Mouse (Mus musculus): ENCODE measurements around the gene Nhs. TPM values are rescaled to one million over a fixed set of nuclear protein-coding genes. Genes with fewer than 3 reads are reported as not detected.

Nhs gene
- not detected in 3 replicates for total RNA-seq (2017)

DNA sequence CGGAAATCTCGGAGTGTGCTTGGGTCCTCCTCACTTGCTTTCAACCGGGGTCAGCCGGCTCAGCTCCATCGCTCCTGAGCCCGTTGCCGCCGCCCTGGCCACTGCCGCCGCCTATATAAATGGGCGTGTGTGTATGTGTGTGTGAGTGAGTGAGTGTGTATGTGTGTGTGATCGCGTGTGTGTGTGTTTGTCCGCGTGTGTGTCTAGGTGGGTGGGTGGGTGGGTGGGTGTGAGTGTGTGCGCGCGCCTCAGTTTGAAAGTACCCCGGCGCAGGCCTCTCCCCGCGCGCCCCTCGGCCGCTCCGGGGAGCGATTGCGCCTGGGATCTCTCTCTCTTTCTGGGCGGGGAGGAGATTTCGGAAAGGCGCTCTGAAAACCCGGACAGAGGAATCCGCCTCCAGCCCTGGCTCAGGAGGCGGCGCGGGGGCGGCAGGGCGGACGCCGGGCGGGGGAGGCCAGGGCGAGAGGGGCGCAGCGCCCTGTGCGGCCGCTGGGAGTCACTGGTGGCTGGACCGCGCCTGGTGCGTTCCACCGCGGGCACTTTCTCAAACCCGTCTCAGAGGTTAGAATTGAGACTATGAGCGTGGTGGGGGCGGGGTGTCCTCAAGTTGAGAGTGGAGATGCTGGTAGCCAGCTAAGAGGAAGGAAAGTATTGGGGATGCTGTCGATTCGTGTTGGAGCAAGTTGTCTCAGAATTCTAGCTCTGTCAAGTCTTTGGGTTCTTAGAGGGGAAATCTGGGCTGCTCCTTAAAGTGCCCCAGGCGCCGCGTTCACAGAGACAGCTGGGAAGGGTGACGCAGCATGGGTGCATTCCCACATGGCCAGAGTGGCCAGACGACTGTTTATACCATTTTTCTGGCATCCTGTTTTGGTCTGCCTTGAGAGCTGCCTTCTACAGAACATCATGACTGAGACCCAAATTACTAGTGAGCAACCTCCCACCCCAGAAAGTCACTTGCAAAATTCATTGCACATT is at the start of gene Nhs:
TSS of gene Nhs (minus strand) at position 94 of the 975 bp plus-strand sequence.
- no peak for ATAC-seq (replicated peaks; ENCODE audit: insufficient number of reproducible peaks, low FRiP score, low TSS enrichment, poor library complexity, severe bottlenecking)

GRCm38 (mm10) chrX:162206350-162206884 is 46.9 kb upstream of the Nhs start:
- ATAC-seq (replicated peaks; ENCODE audit: insufficient number of reproducible peaks, low FRiP score, low TSS enrichment, poor library complexity, severe bottlenecking), result no peak

DNA sequence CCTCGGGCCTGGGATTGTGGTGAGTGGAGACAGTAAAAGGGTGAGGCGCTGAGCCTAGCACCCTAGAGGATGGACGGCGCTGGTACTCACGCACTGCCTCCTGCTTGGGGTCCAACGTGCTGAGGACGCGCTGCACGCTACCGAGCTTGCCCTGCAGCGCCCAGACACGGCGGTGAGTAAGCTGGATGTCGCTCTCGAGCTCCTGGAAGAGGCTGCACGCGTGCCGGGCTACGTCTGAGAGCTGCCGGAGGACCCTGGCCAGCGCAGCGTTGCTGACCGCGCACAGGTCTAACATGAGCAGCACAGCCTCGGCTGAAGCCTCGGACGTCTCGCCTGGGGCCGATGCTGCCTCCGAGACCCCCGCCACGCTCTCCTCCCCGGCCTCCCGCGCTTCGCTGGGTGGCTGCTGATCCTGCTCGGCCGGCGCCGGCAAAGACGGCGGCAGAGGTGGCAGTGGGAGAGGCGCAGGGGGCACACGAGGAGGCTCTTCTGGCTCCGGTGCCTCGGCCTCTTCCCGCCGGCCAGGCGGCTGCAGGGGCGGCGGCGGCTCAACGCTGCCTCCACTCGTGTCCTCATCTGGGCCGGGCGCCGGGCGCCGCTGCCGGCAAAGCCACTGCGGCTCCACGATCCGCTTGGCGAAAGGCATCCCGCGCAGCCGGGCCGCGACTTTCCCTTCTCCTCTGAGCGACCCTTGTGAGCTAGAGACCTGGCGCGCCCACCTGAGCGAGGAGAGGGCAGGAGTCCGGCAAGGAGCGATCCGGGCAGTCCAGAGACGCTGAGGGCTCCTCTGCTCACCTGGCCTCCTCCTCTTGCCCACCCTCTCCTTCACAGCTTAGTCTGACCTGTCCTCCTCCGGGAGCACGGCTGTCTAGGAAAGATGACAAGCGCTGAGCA is 540 bp downstream of the Nhs start:
- ATAC-seq (replicated peaks; ENCODE audit: insufficient number of reproducible peaks, low FRiP score, low TSS enrichment, poor library complexity, severe bottlenecking), result no peak

DNA sequence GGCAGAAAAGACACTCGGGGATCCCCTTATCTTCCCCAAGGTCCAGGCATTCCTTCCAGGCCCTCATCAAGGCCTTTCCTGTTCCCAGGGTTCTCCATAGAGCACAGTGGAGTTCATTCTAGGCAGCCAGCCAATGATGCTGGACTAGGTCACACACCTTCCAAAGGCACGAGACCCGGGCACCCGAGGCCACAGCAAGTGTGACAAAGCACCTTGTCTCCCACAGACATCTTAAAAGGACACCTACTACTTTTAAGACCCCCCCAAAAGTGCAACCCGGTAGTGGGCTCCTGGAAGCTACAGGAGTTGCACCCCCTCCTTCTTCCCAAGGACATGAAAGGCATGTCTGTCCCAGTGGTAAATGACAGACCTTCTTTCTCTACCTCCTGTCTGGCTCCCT is 1.4 kb downstream of the Nhs start:
- no peak for ATAC-seq (replicated peaks; ENCODE audit: insufficient number of reproducible peaks, low FRiP score, low TSS enrichment, poor library complexity, severe bottlenecking)

DNA sequence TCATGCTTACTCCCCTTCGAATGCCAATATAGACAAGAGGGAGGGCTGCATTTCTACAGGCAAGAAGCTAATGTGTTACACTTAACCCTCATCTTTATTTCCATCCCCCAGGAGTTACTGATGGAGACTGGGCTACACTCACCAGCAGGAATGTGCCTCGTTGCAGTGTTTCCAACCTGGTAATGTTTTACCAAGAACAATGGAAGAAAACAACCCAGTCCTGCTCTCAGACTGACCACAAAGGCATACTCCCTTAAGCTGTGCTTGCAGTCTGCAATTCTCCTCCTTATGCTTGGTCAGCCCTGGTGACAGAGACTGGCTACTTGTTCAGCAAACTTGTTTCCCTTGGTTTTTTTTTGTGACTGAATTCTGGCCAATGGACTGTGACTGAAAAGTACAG is 21.7 kb downstream of the Nhs start:
- no peak for ATAC-seq (replicated peaks; ENCODE audit: insufficient number of reproducible peaks, low FRiP score, low TSS enrichment, poor library complexity, severe bottlenecking)

DNA sequence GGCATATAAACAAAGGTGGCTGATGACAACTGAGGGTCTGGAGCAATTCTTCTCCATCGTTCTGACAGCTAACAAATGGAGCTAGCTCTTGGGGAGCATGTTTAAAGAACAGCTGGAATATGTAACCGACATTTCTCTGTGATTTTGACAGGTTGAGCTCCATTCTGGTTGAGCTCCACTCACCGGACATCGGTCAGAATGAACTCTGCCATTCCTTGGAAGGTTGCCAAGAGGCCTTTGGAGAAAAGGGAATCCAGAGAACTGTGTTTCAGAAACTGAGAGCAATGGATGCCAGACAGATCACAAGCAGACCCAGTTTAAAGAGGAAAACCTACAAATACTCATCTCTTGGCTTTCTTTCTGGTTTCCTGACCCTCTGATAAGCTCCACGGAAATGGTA is 46.3 kb downstream of the Nhs start:
- no peak for ATAC-seq (replicated peaks; ENCODE audit: insufficient number of reproducible peaks, low FRiP score, low TSS enrichment, poor library complexity, severe bottlenecking)

- no peak for ATAC-seq (replicated peaks; ENCODE audit: insufficient number of reproducible peaks, low FRiP score, low TSS enrichment, poor library complexity, severe bottlenecking)
Observed at GRCm38 (mm10) chrX:162102802-162103434, 56.6 kb downstream of the Nhs start.

DNA sequence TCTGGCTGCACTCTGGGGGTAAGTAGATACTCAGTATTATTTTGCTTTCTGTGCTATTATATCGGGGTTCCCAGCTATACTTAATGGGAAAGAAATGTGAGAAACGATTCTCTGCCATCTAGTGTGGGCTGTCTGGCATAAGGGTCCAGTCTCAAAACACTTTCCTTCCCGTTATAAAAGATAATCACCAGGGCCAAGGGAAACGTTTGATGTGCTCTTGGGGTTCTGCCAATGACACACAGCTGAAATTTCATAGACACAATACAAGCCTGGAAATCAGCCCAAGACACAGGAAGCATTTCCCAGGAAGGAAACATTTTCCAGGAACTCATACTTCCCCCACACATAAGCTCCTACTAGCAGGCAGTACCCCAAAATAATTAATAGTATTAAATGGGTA is 61.2 kb downstream of the Nhs start:
- no peak for ATAC-seq (replicated peaks; ENCODE audit: insufficient number of reproducible peaks, low FRiP score, low TSS enrichment, poor library complexity, severe bottlenecking)

- ATAC-seq (replicated peaks; ENCODE audit: insufficient number of reproducible peaks, low FRiP score, low TSS enrichment, poor library complexity, severe bottlenecking), result no peak
Observed at GRCm38 (mm10) chrX:162087291-162087690, 72.2 kb downstream of the Nhs start.

GRCm38 (mm10) chrX:162085897-162086200 is 73.7 kb downstream of the Nhs start:
- no peak for ATAC-seq (replicated peaks; ENCODE audit: insufficient number of reproducible peaks, low FRiP score, low TSS enrichment, poor library complexity, severe bottlenecking)

DNA sequence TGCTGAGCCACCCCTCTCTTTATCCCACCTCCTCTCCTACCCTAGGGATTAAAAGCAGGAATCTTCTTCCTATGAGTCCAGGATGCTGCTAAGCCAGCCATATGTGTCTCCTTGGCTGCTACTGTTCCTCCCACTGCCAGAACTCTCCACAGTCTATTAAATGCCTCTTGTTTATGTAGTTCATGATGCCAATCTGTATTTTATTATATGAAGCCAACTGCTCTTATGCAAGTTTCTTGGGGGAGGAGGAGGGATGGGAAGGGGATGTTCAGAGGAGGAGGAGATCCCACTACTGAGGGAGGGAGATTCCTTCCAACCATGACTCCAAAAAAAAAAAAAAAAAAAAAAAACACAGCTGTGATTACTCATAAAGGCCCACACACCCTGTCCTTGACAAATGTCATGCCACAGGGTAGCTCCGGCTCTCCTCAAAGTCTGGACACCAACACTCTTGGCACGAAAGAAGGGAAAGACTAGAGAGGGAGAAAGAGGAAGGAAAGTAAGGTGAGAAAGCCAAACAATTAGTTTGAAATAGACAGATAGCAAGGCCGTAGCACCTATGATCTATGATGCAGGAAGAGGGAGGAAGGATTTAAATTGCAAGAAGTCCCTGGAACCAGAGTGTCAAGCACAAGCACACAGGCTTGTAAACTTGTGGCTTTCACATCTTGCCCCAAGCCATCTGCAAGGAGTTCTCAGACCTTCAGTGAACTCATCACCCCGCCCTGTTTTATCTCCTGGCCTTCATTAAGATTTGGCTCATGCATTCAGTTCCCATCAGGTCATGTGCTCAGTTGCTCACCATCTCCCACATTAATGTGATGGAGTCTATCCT is 74.3 kb downstream of the Nhs start:
- ATAC-seq (replicated peaks; ENCODE audit: insufficient number of reproducible peaks, low FRiP score, low TSS enrichment, poor library complexity, severe bottlenecking), result no peak

- no peak for ATAC-seq (replicated peaks; ENCODE audit: insufficient number of reproducible peaks, low FRiP score, low TSS enrichment, poor library complexity, severe bottlenecking)
Observed at GRCm38 (mm10) chrX:162063164-162063563, 96.4 kb downstream of the Nhs start.

DNA sequence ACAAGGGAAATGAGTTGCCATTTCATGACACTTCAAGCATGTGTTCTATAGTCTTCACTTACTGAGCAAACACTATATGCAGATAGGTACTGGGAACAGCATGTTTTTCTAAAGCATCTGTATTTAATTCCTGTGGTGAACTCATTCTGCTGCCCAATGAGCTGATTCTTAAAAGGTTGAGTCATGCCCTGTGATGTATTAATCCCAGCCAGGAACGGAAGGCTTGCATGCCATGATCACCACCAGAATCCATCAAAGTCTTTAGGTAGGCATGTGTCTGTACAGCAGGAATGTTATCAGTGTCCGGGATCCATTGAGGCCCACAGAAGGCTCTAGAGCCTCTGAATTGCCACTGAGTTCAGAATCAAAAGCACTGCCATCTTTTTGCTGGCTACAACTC is 103.9 kb downstream of the Nhs start:
- ATAC-seq (replicated peaks; ENCODE audit: insufficient number of reproducible peaks, low FRiP score, low TSS enrichment, poor library complexity, severe bottlenecking), result no peak

GRCm38 (mm10) chrX:162053566-162053965 is 106.0 kb downstream of the Nhs start:
- ATAC-seq (replicated peaks; ENCODE audit: insufficient number of reproducible peaks, low FRiP score, low TSS enrichment, poor library complexity, severe bottlenecking), result no peak

- ATAC-seq (replicated peaks; ENCODE audit: insufficient number of reproducible peaks, low FRiP score, low TSS enrichment, poor library complexity, severe bottlenecking), result no peak
Observed at GRCm38 (mm10) chrX:162052534-162052933, 107.0 kb downstream of the Nhs start.

DNA sequence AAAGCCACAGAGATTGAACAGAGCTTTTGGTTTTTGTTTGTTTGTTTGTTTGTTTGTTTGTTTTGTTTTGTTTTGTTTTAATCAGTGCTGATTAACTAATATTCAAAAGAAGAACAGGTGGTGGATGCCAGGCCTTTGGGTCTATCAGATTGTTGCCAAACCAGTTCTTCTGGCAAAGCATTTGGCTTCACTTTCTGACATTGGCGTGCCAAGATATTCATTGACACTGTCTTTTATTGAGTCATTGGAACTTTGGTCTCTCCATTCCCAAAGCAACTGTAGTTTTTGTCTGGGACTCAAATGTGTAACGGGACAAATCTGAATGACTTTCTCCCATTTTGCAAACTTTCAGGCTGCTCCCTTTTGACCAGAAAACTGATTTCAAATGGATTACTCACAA is 109.9 kb downstream of the Nhs start:
- no peak for ATAC-seq (replicated peaks; ENCODE audit: insufficient number of reproducible peaks, low FRiP score, low TSS enrichment, poor library complexity, severe bottlenecking)

DNA sequence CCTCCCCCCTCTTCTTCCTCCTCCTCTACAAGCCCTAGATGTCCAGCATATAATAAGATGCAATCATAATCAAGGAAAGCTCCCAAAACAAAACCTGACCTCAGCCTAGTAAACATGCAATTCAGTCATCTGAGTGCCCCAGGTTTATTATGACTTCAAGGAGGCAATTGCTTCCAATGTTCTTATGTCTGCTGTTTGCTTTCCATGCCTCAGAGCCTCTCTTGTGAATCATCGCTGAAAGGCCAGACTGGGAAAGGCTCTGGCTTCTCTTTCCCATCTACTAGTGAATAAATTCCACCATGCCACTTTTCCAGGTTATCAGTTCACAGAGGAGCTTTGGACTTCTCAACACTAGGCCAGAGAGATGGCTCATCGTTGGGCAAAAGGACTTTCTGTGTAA is 114.0 kb downstream of the Nhs start:
- no peak for ATAC-seq (replicated peaks; ENCODE audit: insufficient number of reproducible peaks, low FRiP score, low TSS enrichment, poor library complexity, severe bottlenecking)

GRCm38 (mm10) chrX:162044109-162044508 is 115.4 kb downstream of the Nhs start:
- no peak for ATAC-seq (replicated peaks; ENCODE audit: insufficient number of reproducible peaks, low FRiP score, low TSS enrichment, poor library complexity, severe bottlenecking)
